Mouse (Mus musculus): ENCODE measurements at regions not wholly inside any gene's neighbourhood (a gene's known extent, or its start where the extent isn't known, plus 50 kb on each side); places are given as distances from the start of the nearest gene placed in this dataset.

GRCm38 (mm10) chr13:59909400-59909799, 86.5 kb upstream of the Tut7 start:
- TF ChIP-seq HCFC1 (IDR thresholded peaks at IDR 0.05; ENCODE audit: borderline replicate concordance, insufficient read depth, low read length) (no peak), CHD2 (IDR thresholded peaks at IDR 0.05; ENCODE audit: low read depth, low read length) (no peak), MAFK (IDR thresholded peaks at IDR 0.05; ENCODE audit: insufficient read depth, low read depth, low read length) (no peak), ZNF384 (IDR thresholded peaks at IDR 0.05; ENCODE audit: low read depth, low read length) (no peak), ZC3H11A (IDR thresholded peaks at IDR 0.05; ENCODE audit: borderline replicate concordance, low read depth, low read length) (no peak)
